Mouse (Mus musculus) liver, adult 10 weeks (tissue): Measurements from ENCODE around the gene Psme4. TPM values are rescaled to one million over a fixed set of nuclear protein-coding genes. Genes with fewer than 3 reads are reported as not detected.

Experiments
- polyA plus RNA-seq: library from polyadenylated mRNA; stranded (reverse); fragments of 350-450 nt; fragmentation: Illumina TruSeq; extraction: RNeasy Lipid Tissue Mini Kit (QIAGEN cat#74804); gene quantifications from one replicate; pipeline ENCODE4 v1.2.3, GENCODE M21; 2014; ENCODE audit warnings: low read depth, low replicate concordance

Psme4 gene
- polyA plus RNA-seq, result 92.5 TPM

GRCm38 (mm10) chr11:30771267-30771903 is at the start of gene Psme4:
Gene Psme4, plus strand, starts transcription at chr11:30771726.

GRCm38 (mm10) chr11:30885171-30885871 is 113.8 kb downstream of the Psme4 start, which contains the start of the genes Gpr75 and Asb3:
Gene Gpr75, plus strand, starts transcription at chr11:30885358.
Gene Asb3, plus strand, starts transcription at chr11:30885416.

Other genes with a start within 250 kb of the Psme4 start
- 1.9 TPM for gene Acyp2, start 122.1 kb upstream of the Psme4 start, polyA plus RNA-seq
- gene Gpr75, start 113.6 kb downstream of the Psme4 start, polyA plus RNA-seq, result not detected
- 13.7 TPM for gene Asb3, start 113.7 kb downstream of the Psme4 start, polyA plus RNA-seq
- gene Erlec1, start 182.6 kb downstream of the Psme4 start, polyA plus RNA-seq, result 78.4 TPM
- gene Chac2, start 214.6 kb downstream of the Psme4 start, polyA plus RNA-seq, result 133 TPM